Mouse (Mus musculus) brain, adult 2 months (tissue): ENCODE results near the gene Sptb.

Experiments used
- DNase-seq: peaks from one replicate; pipeline ENCODE4 v3.0.0; 2011; ENCODE audit warnings: low read depth, low spot score

Sptb gene

DNA sequence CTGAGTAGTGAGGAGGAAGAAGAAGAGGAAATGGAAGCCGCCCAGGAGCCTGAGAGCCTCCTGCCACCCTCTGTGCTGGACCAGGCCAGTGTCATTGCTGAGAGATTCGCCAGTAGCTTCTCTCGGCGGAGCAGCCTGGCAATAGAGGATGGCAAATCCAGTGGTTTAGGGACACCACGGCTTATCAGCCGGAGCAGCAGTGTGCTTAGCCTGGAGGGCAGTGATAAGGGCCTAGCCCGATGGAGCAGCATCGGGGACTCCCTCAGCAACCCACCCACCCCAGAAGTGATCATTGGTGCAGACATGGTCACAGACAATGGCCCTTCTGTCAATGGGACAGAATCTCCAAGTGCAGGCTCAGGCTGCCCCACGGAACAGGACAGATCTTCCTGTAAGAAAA lies 134.3 kb downstream of the Sptb start:
- no peak for DNase-seq

DNA sequence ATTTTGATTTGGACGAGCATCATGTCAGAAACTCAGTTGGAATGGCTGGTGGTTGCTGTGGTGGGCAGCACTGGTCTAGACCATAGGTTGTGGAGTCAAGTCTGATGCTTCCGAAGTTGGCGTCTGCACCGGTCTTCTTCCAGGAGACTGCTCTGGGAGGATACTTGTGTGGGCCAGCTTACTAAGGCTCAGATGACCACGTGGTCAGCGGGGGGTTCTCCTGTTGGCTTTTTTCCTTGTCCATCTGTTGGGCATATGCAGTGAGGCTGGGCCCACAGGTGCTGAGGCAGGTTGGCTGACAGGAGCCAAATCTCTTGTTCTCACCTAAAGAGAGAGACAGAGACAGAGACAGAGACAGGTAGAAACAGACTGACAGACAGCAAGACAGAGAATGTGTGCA lies 135.5 kb downstream of the Sptb start:
- DNase-seq: peak; percentile 95

DNA sequence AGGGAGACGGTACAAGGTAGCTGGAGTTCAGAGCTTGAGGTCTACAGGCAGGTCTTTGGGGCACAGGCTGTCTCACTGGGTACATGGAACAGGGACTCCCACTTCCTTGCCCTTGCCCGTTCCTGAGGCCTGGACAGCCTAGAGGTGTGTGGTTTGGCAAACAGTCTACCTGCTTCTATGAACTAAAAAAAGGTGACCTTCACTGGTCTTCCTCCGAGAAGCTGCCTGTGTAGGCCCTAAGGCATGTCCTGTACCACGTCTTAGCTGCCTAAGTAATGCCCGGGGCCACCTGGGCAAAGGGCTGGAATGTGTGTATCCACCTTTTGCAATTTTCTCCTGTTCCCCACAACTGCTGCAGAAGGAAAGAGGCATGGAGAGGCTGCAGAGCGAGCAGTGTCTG lies 137.0 kb downstream of the Sptb start:
- no peak for DNase-seq

DNA sequence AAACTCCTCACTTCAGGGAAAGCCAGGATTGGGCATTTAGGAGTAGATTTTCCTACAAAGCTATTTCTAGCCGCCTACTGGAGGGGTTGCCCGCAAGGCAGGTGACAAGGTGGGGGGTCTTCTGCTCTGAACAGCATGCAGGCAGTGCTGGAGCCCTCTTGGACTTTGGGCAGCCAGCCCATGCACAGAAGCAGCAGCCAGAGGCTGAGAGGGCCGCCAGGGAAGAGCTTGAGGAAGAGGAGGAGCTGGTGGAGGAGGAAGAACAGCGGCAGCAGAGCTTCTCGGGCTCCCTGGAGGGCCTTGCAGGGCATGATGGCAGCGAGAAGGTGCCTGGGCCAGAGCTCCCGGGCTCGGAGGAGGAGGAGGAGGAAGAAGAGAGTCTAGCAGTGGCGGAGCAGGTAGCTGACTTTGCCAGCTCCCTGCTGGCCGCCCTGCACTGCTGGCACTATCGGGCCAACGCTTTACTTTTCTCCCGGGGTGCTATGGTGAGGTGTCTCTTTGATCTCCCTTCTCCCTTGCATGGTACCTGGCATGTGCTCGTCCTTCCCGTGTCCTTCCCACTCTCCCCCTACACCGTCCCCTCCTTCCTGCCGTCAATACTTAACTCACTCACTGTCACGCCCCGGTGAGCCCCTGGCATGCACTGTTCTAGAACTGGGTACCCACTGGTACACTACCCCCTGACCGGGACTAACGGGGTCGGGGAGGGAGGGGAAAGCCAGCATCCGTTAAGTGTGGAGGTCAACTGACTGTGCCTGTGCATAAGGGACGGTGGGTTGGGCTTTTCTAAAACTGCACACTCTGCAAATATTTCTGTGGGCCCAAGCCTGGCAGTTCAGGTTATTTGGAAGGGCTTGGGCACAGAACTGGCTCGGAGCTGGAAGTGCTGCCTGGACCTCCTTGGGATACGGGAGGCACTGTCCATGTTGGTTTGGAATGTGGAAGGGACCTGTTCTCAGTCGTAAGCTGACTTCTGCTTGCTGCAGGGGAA lies 137.8 kb downstream of the Sptb start:
- no peak for DNase-seq

DNA sequence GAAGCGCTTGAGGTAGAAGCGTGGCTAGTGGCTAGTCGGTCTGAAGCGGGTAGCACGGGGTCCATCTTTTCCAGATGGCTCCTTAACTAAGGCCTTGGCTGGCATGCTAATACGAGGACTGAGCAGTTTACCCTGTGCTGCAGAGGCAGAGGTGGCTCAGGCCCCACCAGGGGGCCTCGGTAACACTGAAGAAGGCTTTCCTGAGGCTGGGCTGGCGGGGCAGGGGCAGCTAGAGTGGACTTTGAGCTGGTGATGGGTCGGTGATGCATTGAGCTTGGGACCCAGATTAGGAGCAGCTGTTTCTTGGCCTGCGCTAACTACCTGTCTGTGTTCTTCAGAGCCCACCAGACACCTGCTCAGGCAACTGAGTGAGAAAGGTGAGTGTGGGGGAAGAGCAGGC lies 139.1 kb downstream of the Sptb start:
- DNase-seq: no peak

DNA sequence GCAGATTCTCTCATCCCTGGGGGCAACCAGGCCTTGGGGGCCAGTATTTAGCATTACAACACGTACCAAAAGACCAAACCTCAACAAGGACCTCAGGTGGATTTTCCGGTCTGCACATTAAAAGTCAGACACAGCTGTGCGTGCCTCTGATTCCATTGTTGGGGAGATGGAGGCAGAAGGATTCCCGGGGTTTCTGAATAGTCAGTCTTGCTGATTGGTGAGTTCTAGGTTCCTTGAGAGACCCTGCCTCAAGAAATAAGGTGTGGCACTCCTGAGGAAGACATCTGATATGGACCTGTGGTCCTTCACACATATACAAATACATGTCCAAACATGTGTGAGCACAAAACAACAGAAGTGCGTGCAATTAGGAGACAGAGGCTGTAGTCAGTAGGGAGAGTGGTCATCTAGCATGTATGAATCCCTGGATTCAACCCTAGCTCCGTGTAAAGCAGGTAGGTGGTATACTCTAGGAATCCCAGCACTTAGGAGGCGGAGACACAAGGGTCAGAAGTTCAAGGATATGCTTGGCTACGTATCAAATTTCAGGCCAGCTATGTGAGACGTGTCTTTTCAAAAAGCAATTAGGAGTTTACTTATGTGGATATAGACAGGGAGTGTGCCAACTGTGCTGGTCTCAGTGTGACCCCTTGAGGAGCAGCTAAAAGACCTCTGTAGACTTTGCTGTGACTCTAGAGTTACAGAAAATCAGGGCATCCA lies 140.0 kb downstream of the Sptb start:
- DNase-seq: no peak

DNA sequence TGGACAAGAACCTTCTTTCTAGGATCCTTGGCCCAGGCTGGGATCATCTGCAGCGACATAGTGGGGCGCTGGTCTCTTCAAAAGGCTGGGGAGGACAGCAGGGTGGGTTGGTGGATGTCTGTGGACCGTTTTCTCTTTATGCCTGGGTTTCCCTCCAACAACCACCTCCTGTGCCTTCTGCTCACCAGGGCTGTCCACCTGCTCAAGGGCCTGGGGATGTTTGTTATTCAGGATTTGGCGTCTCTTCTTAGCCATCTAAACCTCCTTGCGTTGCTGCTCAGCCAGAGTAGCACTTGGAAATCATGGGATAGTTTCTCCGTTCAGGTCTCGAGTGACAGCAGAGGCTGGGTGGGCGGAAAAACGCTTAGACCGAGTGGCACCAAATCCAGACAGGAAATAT lies 144.1 kb downstream of the Sptb start:
- peak; percentile 57 for DNase-seq

DNA sequence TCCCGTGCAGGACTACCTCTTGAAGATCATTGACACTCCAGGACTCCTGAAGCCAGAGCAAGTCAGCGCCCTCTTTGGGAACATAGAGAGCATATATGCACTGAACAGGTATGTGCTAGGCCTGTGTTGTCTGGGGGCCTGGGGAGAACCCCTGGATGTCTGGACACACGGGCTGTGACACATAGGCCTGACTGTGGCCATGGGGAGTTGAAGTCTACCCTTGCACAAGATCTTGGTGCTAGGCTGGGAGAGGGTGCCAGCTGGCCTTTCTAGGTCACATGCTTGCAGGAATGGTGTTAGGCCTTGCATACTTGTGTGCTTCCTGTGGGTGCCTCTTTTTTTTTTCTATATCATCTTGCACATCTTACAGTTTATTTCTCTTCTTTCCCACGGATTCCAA lies 148.2 kb downstream of the Sptb start:
- no peak for DNase-seq

DNA sequence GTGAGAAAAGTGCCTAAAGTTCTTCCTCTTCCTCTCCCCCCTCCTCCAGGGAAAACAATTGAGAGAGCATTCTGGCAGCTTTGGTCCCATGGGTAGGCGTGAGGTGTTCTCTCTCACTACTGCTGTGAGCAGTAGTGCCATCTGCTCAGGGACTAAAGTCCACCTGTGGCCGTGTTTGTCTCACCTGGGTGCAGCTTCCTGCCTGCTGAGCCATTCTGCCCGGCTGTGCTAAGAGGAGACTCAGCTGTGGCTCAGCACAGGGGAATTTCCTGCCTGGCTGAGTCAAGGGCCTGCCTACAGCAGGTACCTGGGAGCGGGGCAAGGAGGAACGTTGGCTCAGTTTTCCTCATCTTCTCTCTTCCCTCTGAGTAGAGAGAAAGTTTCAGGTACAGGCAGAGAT lies 152.1 kb downstream of the Sptb start:
- peak; percentile 28 for DNase-seq

DNA sequence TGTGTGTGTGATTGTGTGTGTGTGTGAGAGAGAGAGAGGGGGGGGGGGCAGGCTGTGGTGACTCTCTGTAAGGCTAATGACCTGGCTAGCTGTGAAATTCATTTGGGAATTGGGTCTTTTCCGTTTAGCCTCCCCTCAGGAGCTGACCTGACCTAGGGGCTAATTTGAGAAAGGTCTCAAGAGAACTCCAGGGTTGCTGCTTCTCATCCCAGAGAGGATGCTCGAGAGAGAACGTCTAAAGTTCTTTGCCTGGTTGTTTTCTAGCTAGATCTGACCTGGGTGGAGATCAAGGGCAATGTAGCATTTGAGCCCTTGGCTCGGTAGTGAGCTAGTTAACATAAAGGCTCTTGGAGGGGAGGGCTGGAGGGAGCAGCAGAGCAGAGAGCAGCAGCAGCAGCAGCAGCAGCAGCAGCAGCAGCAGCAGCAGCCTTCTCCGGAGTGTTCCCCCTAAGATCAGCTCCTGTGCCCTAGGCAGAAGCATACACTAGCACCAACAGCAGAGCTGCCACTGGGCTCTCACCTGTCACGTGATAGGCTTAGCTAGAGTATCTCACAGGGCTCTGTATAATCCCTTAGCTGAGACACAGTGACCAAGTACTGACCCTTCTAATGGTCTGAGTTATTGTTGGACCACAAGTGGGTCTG lies 153.5 kb downstream of the Sptb start:
- no peak for DNase-seq

DNA sequence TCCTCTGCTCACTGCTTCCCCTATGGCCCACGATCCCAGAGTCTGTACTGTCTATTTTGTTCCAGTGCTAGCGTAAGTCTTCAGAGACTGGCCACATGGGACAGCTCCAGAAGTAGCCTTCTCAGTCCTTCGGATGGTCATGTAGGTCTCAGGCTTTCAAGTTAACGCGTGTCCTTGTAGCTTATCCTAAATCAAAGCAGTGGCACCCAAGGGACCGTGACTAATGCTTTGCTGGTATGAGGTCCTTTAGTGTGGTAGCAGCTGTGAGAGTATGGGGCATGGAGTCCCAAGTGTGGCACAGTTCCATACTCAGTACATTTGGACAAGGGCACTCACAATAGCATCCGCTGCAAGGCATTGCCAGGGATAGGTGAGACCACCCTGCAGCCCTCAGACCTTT lies 154.2 kb downstream of the Sptb start:
- DNase-seq: no peak

DNA sequence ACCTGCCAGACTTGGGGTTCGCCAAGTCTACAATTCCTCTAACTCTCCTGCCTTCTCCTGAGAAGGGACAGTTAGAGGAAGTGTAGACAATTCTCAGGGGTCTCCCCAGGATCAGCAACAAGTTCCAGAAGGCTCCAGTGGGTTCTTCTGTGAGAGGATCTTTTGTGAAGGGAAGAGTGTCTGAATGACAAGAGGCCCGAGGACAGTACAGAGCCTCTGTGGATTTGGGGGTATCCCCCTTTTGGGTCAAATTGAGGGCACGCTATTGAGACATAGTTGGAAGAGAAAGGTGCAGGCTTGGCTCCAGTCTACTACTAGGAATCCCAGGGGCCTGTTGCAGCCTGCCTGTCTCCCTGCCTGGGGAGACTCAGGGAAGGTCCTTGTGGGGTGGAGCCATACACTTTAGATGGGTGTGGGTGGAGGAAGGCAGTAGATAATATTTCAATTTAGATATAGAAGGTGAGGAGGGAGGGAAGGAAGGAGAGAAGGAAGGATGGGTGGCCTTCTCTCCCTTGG lies 155.4 kb downstream of the Sptb start:
- DNase-seq: no peak

DNA sequence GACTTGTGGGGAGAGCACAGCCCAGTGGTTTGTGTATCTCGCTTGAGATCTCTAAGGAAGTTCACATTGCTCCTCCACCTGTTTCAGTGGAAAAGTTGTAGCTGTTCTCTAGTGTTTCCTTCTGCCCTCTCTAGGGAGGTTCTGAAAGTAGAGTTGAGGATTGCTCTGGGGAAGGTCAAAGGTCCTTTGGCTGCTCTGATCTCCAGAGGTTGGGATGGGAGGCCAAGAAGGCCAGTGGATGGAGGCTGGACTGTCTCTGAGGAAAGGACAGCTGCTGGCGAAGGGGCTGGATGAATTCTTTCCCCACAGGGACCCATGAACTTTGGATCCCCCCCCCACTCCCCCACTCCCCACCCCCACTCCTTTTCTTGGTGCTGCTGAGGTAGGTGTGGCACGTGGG lies 156.0 kb downstream of the Sptb start:
- DNase-seq: no peak

DNA sequence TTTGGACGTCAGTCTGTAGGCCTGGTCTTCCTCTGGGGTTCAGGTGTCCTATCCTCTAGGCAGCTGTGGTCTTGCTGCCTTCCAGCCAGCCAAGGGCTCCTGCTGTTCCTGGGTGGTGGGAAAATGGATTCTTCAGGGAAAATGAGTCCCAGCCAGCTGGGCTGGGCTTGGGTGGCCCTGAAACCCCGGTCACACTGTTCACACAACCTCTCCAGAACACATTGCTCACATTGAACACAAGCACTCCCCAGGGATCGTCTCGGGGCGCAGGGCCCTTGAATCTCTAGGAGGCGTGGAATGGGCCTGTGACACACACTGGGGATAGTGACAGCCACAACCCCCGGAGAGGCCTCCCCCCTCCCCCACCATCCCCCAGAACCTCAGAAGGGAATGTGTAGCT lies 156.4 kb downstream of the Sptb start:
- DNase-seq: no peak

DNA sequence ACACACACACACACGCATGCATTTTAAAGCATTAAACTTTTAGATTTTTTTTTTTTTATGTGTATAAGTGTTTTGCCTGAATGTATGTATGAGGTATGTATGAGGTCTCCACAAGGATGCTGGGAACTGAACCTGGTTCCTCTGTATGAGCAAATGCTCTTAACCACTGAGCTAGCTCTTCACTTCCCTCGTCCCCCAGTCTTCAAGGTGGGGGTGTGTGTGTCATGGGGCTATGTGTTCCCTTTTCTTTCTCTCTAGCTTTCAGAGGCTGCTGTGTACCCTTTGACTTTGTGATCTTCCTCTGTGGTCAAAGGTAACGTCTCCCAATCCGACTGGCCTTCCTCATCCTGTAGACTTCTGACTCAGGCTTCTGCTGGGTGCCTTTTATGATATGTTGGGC lies 157.4 kb downstream of the Sptb start:
- DNase-seq: no peak

DNA sequence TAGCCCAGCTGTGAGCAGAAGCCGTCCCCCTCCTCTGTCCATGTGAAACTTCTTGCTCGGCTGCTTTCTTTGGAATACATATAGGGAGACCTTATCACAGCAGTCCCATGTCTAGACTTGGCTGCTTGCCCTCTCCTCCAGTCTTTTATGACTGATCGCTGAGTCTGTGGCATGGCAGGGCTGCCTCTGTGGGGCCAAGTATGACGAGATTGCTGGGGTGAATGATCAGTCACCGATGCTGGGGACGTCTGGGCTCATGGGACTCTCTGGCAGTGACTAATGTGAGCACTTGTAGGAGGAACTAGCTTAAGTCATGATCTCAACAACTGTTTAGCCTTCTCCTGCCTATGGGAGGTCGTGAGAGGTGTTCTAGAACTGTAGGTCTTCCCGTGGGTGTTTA lies 158.0 kb downstream of the Sptb start:
- peak; percentile 29 for DNase-seq

DNA sequence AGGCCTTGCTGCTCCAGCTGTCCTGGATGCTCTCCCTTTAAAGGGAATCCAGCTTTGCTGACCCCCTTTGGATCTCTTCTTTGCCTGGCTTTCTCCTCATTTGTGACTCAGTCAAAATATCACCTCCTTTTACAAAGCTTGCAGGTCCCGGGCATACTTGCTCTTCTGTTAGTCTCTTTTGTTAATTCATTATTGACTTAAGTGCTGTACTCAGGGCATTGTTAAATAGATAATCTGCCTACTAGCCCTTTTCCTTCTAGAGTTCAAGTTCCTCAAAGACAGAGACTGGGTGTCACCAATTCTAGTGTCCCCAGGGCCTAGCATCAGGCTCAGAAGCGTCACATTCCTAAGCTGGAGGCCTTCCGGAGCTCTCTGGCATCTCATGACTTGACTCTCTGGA lies 161.1 kb downstream of the Sptb start:
- DNase-seq: no peak

DNA sequence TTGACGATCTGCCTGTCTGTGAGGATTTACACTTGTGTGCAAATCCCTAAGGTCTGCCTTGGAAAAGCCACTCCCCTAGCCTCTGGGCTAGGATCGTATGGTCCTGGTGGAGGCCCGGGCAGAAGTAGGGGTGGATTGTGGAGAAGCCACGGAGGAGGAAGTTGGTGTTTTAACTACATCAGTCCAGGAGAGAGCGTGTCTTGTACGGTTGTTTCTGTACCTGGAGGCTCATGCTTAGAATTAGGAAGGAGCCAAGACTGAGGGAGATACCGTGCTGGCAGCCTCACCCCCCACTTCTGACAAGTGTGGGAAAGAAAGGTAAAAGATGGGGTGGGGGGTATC lies 162.3 kb downstream of the Sptb start:
- no peak for DNase-seq

DNA sequence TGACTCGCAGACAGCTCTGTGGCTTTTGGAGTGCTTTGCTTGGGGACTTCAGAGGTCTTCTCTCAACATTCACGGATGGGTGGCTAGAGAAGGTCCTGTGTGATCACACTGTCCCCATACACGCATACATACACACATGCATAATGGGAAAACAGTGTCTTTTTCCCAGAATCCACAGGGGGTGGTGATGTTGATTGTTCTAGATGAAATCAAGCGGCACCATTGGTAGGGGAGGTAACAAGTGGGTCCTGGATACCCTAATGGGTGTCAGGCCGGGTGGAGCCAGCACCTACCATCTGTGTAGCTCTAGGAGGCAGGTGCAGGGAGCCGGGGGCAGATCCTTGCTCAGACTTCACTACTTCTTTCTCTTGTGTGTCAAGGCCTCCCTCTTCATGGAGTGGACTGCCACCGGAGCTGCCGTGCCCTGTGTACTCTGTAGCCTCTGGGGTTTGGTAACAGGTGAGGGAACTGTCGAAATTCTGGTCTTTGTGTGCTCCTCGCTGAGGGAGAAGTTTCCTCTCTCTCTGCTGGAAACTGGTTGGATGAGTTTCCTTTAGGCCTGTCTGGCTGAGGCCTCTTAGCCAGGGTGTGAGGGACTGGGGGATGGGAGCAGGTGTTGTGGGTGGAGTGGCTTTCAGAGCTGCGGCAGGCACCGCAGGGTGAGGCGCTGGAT lies 162.8 kb downstream of the Sptb start:
- DNase-seq: no peak

DNA sequence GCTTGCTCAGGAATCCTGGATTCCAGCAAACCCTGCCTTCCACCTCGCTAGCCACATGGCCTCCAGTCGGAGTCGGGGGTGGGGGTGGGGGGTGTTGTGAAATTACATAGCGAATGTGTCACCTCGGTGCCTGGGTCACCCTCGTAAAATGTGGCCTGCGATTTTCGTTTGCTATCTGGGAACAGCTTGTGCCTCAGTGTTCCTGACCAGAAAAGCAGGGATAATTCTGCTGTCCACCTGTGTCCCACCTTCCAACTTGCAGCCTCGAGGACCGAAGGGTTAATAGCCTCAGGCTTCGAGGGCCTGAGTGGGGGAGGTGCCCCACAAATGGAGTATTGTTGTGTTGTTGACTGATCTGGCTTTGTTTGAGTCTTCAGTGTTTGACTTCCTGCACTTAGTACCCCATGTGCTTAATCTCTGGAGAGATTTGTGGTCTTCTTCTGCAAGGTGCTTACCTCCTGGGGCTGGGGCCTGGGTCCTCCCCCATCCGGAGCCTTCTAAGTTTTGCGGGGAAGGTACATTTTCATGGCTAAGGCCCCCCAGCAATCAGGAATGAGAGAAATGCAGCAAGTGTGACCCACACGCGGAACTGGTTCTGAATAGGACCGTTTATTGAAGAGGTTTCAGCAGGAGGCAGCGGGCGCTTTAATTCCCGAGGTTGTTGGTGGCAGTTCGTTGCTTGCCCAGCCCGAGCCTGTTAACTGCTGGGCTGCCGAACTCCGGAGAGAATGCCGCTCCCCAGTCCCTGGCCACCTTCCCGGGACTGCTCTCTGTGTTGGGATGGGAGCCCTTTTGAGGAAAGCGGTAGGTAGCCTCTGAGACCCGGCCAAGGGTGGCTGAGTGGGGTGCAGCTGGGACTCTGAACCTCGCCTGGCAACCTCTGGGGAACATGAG lies 163.7 kb downstream of the Sptb start:
- DNase-seq: peak; percentile 63
